Mouse (Mus musculus) frontal cortex, postnatal 25 days (tissue): ENCODE results near the gene Tsr3.

Experiments used
- DNase-seq, 2 experiments: peaks; one replicate each; pipeline ENCODE4 v3.0.0; 2022; ENCODE audit warnings: low spot score in 2 of 2

Tsr3 gene

DNA sequence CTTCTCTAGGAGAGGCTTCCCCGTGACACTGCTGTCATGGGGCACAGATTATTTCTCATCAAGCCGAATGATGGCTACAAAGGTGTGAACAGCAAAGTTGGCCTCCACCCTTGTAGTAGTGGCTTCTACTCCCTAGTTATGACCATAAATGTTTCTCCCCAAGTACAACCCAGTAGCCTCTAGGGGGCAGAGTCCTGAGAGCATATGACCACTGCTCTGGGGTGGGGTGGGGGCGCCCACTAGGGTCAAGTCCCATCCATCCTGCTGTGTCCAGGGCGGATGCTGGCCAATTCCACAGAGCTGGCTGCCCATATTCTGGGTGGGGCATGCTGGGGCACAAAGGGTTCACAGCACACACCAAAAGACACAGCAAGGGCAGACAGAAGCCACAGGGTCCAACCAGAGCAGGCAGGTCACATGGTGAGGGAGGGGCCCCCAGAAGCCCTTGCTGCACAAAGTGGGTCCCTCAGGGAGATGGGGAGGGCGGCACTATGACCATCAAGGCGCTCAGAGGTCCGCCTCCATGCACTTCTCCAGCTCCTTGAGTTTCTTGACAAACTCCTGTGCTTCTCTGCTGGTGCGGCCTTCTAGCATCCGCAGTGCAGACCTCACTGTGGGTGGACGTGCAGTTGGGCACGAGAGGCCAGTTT is 3.3 kb downstream of the Tsr3 start:
- DNase-seq, result no peak

DNA sequence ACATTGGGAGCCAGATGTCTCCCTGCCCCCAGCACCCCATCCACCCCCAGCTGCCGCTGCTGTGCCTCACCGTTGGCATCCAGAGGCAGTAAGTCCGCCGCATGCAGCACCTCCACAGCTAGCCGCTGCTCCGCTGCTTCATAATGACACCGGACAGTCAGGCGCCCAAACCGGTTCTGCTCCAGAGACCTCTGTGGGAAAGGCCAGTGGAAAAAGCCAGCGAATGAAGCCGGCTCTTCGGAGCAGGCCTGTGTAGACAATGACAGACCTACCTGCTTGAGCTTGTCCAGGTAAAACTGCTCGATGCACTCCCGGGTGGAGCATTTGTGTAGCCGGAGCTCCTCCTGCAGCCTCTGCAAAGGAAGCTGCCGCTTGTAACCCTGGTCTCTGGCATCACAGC is 4.3 kb downstream of the Tsr3 start:
- DNase-seq, result no peak

DNA sequence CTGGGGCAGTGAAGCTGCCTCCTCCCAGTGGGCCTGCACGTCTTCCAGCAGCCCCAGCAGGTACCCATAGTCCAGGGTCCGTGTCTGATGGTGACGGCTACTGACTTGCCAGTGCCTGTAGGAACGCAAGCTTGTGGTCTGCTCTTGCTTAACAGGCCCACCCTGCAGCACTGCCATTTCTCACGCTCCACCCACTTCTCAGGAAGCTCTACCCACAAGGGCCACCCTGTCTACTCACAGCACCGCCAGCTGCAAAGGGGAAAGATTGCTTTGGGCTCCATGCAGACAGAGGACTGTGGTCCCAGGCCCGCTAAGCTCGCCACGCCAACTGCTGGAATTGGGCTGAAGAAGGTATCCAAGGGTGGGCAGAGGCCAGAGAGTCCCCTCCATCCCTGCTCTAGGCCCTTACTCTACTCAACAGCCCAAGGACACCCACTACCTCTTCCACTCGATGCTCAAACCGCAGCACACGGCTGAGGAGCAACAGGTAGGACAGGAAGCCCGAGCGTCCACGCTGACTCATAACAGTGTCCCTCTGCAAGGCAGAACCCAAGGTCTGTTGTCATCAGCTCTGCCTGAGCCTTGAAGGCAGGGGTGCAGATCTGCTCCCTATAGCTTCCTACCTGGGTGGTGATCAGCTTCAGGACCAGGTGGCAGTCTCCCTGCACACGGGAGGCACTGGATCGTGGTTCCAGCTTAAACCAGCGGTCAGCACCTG is 8.2 kb downstream of the Tsr3 start:
- no peak for DNase-seq

DNA sequence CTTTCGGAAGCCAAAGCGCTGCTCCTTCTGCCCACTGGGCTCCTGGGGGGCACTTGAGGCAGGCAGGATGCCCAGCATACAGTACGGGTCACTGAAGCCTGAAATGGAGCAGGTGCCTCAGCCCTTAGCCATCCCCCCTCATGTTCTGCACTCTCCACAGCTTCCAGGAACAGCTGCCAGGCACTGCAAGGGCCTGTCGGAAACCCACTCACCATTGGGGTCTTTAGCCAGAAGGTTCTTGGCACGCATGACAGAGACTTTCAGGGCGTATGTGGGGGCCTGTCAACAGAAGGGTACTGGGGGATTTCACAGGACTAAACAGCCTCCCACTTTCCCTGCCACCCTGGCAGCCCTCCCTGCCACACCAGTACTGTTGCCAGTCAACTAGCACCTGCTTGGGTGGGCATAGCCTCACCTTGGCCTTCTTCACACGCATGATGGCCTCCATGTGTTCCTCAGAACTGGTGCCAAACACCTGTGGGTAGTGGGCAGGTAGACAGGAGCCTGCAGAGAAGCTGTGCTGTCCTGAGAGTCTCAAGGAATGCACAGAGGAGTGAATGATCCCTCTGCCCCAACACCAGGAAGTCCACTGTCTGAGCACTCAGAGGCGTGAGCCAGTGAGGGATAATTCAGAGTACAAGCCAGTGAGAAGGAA is 10.3 kb downstream of the Tsr3 start:
- no peak for DNase-seq

DNA sequence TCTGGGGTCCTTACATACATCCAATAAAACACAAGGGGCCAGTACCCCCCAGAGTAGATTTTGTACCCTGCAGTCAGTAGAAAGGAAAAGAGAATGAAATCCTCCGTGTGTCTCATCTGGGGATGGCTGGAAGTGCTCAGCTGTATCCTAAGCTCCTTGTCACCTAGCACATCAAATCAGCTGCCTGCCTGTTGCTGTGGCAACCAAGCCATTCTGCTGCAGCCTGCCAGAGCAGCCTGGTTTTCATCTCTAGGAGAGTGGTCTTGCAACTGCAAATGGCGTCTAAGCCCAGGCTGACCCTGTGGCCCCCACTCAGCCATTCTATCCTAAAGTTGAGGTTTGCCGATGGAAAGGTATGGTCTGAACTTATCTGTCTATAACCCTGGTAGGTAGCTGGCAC is 12.7 kb downstream of the Tsr3 start:
- DNase-seq, result no peak

DNA sequence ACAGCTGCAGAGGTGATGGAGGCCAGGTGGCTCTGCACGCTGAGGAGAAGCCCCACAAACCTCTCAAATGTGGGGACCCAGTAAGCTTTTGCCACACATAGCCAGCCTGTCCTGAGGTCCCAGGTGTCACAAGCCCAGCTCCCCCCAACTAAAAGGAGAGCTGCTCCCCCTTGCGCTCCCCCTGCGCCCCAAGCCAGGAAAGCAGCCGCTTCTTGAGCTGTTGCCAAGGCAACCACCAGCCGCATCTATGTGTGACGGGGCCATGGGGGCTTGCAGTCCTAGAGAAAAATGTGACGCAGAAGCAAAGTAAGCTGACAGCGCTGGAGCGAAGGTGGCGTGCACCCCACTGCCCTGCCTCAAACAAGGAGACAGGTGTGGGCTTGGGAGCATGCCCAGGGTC is 13.8 kb downstream of the Tsr3 start:
- no peak for DNase-seq

DNA sequence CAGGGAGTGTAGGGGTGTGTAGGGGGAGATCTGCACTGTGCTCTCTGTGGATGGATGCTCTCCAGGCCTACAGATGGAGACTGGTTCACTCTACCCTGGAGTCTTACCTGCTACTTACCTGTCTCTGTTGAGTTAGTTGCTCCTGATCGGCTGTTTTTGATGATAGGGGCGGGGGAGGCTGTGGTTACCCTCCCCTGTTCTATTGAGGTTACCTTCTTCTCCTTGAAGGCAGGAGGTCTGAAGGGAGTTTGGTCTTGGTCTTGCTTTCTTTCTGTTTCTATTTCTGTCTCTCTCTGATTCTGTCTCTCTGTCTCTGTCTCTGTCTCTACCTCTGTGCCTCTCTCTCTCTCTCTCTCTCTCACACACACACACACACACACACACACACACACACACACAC is 15.1 kb downstream of the Tsr3 start:
- no peak for DNase-seq

DNA sequence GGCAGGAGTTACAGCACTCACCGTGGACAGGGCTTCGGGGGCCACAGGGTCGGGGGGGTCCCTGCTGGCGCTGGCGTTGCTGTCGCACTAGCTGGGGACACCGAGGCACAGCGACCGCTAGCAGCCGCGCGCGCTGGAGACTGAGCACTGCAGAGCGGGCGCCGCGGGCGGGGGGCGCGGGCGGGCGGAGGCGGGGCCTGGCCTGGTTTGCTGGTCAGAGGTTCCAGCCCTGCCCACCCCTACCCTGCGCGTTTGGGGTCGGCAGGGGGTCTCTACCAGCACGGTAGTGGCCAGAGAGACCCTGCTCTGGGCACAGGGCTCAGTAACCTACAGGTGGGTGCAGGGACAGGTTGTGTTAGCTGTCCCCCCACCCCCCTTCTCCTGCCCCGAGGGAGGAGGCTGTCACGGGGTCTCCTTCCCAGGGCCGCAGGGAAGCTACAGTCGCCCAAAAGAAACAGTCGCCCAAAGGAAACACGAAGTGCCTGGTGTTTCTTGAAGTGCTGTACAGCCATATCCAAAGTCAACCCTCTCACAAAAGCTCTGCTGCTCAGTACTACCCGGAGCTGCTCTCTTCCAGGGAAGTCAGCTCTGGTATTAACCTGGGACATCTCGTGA is 16.3 kb downstream of the Tsr3 start, which contains the start of gene Baiap3:
Gene Baiap3 (minus strand): TSS at position 225 of the 615 bp plus-strand sequence.
- no peak for DNase-seq

DNA sequence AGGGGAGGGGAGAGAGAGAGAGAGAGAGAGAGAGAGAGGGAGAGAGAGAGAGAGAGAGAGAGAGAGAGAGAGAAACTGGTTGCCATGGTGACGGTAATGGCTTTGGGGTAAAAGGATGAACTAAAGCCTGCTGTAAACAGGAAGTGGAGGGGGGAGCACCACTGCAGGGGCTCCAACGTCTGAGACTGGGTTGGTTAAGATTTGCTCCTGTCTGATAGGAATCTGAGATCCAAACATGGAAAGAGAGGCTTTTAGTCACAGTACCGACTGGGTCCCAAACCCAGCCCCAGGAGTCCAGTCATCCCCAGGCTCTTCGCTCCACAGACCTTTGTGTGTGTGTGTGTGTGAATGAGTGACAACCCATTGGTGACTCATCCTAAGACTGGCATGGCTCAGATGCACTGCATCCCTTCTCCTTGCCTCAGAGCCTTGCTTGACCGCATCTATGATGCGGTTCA is 17.9 kb downstream of the Tsr3 start:
- DNase-seq, result no peak

DNA sequence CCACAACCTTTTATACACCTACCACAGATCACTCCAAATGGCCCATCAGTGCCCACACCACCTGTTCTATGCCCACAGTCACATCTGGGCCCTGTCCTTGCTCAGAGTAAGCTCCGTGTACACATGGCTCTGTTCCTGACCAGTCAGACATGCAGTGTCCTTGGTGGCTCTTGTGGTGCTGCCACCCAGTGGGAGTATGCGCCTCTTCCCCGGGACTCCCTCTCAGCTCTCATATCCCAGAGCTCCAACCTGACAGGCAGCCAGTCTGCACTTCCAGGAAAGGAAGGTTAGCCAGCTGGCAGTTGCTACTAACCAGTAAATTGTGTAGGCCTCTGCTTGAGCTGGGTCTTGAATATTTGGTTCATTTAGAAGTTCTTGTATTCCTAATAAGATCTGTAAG is 24.5 kb downstream of the Tsr3 start:
- DNase-seq, result no peak

DNA sequence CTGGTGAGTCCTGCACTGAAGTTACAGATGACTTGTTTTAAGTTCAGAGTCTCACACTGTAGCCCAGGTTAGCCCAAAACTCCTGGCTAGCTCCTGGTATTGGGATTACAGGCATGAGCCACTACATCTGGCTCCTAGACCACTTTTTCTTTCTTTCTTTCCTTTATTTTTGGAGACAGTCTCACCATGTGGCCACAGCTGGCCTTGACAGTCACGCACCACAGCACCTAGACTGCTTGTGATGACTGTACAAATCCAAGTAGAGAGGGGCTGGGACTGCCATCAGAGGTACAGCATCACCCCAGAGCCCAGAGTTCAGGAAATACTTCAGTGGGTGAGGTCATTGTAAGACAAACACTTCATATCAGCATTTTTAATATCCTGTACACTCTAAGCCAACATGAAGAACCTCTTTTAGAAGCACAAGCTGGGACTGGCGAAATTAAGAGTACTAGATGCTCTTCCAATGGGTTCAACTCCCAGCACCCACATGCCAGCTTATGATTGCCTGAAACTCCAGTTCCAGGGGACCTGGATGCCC is 30.9 kb downstream of the Tsr3 start:
- no peak for DNase-seq

DNA sequence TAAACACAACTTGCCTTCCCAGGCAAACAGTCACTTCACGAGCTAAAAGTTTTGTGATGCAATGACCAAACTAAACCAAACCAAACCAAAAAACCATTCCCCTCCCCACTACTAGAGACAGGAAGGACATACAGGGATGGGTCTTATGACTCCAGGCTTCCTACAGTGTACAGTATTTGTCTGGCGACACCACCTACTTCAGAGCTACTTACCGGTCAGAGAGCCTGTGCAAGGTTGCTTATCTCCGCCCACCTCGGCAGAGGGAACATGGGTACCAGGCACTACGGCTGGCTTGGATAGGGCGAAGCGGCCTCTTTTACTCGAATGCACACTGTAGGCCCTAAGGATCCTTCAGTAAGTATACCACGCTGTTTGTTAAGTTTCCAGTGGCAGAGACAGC is 32.4 kb downstream of the Tsr3 start:
- DNase-seq, result no peak

DNA sequence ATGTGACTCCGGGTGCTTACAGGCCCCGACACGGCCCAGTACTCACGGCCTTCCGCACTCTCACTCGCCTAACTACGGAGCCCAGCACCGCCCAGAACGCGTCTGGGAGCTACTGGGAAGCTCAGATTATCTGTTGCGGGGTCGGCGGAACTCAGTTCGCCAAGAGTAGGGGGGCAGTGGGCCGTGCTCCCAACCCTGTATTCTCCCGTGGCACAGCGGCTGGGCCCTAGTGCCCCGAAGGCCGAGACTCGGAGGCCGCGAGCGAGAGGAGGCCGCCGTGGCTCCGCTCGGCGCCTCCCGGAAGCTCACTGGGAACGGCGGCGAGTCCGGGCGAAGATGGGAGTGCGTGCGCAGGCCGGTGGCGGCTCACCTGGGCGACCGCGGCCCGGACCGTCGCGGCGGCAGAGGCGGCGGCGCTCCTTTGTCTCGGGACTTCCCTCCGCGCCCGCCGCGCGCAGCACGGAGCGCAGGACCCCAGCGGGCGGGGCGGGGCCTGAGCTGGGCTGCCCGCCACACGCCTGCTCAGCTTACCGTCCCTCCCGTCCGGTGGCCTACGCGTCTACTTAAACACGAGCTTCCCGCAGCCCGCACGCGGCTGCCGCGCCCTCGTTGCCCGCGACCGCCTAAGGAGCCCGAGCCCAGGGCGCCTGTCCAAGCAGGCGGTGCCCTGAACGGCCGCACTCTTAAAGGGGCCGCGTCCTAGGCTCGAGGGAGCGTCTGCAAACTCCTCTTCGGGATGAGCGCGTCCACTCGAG is 33.2 kb downstream of the Tsr3 start:
- DNase-seq, result peak; percentile 90 to 94

DNA sequence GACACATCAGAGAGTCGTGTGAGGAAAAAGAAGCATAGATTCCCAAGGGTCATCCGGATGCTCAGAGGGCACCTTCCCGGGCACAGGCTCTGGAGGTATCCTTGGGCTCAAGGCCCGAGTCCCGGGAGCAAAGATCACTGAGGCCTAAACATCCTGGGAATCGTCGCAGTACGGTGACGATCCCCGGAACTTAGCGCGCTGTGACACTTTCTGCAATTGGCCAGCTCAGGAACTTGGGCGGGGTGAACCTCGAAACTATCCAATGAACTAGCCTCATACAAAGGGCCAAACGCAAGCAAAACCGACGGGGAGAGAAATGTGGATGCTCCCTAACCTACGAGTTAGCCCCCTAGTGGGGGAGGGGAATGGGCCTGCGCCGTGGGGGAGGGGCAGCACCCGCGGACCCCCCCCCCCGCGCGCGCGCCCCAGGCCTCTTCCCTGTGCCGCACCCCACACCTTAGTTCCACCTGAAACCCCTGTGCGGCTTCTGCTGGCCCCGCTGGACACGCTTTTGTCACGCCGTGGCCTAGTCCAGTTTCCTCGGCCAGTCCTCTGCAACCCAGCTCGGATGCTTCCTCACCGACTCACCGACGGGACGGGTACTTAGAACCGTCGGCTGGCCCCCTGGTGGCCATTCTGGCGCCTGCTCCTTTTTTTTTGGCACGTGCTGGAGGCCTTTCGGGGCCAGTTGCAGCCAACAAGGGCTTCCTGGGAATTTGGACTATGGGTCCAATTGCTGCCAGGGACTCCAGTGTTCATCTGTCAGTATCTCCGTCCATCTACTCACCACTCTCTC is 33.9 kb downstream of the Tsr3 start:
- DNase-seq, result peak; percentile 97 to 98

DNA sequence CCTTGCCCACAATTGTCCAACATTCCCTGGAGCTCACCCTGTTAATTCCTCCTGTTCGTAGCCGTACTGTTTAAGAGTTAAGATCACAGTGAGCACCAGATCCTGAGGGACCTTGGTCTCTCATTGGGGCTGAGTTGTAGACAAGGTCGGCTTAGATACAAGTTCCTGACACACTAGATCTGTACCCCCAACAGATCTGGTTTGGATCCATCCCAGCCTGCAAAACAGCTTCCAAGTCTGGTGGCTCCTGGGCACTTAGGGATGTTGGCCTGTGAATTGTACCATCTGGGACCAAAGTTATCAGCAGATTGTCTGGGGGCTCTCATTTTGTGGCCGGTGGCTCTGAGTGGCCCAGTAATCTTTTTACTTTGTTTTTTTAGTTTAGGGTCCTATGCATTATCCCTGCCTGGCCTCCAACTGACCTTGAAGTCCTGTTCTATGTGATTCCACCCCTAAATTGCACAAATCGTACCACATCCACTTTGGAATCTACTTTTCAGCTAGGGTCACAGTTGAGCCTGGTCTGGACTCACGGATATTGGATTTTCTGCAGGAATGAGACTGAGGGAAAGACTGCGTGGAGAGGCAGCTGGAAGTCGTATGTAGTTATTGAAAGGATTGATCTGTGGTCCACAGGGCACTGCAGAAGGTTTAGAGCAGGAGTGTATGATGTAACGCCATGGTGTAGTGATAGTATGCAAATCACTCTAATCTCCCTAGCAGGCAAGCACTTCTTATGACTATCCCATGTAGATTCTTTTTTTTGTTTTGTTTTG is 34.8 kb downstream of the Tsr3 start, which contains the start of gene Ube2i:
Gene Ube2i (minus strand): TSS at position 52 of the 776 bp plus-strand sequence.
- DNase-seq, result no peak

DNA sequence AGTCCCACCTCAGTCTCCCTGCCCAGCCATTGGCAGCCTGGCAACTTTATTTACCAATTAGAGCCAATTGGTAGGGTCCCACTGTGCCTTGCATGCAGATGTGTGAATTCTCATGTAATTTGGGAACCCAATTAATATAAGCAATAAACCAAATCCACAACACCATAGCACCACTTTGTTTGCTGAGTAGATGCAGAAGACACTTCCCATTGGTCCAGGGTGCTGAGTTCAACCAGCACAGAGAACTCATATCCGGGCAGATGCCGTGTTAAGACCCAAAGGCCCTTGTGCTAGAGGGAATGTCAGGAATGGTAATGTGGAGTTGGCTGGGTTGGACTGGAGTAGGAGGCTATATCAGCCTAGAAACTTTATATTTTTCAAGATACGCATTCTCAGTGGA is 35.9 kb downstream of the Tsr3 start:
- no peak for DNase-seq

DNA sequence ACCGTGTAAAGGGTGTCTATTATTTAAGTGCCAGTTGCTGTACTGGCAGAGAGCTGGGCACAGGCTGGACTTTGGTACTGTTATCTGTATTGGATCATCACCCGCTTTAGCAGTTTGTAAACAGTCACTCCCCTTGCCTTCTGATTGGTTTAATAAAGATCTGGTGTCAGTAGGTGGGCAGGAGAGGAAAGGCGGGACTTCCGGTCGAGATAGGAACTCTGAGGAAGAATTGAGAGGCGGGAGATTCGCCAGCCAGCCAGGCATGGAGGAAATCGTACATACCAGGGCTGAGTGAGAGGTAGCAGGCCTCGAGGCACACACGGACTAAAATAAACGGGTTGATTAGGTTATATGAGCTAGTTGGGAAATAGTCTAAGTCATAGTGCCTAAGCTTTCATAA is 42.2 kb downstream of the Tsr3 start:
- no peak for DNase-seq

DNA sequence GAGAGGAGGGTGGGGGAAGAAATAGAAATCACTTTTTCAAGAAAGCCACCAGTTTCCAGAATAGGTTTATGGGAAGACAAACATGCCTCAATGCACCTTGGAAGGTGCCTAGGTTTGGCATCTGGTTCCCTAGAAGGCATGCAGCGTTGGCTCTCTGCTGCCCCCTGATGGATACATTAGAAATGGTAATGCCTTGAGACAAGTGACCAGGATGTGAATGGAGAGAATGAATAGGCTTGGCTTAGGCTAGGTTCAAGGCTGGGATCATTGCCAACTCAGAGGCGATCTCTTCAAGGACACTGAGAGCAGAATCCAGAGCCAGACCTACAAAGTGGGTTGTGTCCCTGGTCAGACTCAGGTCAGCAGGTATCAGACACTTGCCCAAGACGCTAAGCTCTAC is 45.1 kb downstream of the Tsr3 start:
- peak in 1 of 2 experiments; percentile 40 for DNase-seq

DNA sequence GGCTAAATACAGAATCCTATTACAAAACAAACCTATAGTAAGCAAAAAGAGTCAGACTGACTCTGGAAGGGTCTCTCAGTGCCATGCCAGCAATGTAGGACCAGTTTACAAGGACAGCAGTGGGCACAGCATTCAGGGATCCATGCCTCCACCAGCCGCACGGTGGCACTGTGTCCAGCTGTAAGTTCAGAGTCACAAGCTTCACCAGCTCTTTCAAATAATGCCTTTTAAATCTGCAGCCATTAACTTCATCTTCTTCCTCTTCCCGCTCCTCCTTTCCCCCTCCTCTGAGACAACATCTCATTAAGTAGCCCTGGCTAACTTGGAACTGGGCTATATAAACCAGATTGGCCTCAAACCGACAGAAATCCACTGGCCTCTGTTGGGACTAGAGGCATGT is 48.9 kb downstream of the Tsr3 start:
- peak in 1 of 2 experiments; percentile 32 for DNase-seq

DNA sequence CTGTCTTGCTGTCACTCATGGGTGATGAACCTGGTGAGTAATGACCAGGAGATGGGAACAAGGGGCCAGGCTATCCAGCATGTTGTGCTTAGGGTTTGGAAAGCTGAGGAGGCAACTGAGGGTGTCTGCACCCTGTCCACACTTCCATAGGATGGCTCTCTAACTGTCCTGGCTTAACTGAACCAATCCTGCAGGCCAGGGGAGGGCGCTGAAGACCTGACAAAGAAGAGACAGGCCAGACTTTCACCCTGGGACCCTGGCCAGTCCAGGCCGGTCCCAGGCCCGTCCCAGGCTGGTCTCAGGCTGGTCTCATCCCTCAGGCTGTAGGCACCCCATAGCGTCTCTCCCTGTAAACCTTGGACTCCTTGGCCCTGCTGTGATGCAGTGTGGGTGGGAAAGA is 50.4 kb downstream of the Tsr3 start:
- no peak for DNase-seq
